Mouse (Mus musculus) heart, embryonic 16.5 days (tissue): ENCODE measurements around the gene Porcn. TPM values are rescaled to one million over a fixed set of nuclear protein-coding genes. Genes with fewer than 3 reads are reported as not detected.
A peak's percentile ranks its signal among the peaks of the same experiment; 100 is the strongest.

Source experiments
- ATAC-seq: fragments of 200-750 bp; cut with Nextera tagmentation; replicated peaks from 2 replicates; pipeline ENCODE4 v1.8.0; 2017; ENCODE audit warnings: moderate number of reproducible peaks; ENCODE audit not compliant: insufficient read depth, low FRiP score; ENCODE audit errors: extremely low read depth
- H3K27ac ChIP-seq: fragments of 300-500 bp; sonication (generic); 2 replicates; pipeline ENCODE4 v1.5.1; 2014; ENCODE audit warnings: mild to moderate bottlenecking, low read length, control low read depth, moderate library complexity
- H3K27me3 ChIP-seq: fragments of 300-500 bp; sonication (generic); 2 replicates; pipeline ENCODE4 v1.6.1; 2014; ENCODE audit warnings: low read length, mixed read lengths; ENCODE audit not compliant: control insufficient read depth, insufficient read depth
- H3K36me3 ChIP-seq: fragments of 300-500 bp; sonication (generic); 2 replicates; pipeline ENCODE4 v1.6.1; 2014; ENCODE audit not compliant: control insufficient read depth, insufficient read depth
- H3K4me1 ChIP-seq: fragments of 300-500 bp; sonication (generic); 2 replicates; pipeline ENCODE4 v1.6.1; 2014; ENCODE audit warnings: low read length, mixed read lengths; ENCODE audit not compliant: control insufficient read depth, insufficient read depth
- H3K4me2 ChIP-seq: fragments of 300-500 bp; sonication (generic); 2 replicates; pipeline ENCODE4 v1.6.1; 2014; ENCODE audit warnings: low read depth, mild to moderate bottlenecking, control low read depth, low read length
- H3K4me3 ChIP-seq: fragments of 300-500 bp; sonication (generic); 2 replicates; pipeline ENCODE4 v1.5.1; 2014; ENCODE audit warnings: mild to moderate bottlenecking, control low read depth, low read length
- H3K9ac ChIP-seq: fragments of 300-500 bp; sonication (generic); 2 replicates; pipeline ENCODE4 v1.6.1; 2014; ENCODE audit warnings: low read length, control low read depth
- H3K9me3 ChIP-seq: fragments of 300-500 bp; sonication (generic); replicated peaks from 2 replicates; pipeline ENCODE4 v1.6.1; 2016; ENCODE audit warnings: low read length; ENCODE audit not compliant: control insufficient read depth
- WGBS: fragments of 180-500 bp; shearing (Covaris S2); extraction: QIAGEN DNeasy Blood & Tissue Kit; methylation state at CpG from one replicate; pipeline ENCODE4 v1.1.7; 2014; 5-methylcytosine and 5-hydroxymethylcytosine counted together
- polyA plus RNA-seq: library from polyadenylated mRNA; unstranded; fragments of >200 nt; fragmentation: Nextera tagmentation; extraction: Ambion mirVana; gene quantifications from 2 replicates; pipeline ENCODE4 v1.2.1, GENCODE M21; 2015

The Porcn gene
- polyA plus RNA-seq, 1 experiment from 2014 or later = 4.3 TPM

DNA sequence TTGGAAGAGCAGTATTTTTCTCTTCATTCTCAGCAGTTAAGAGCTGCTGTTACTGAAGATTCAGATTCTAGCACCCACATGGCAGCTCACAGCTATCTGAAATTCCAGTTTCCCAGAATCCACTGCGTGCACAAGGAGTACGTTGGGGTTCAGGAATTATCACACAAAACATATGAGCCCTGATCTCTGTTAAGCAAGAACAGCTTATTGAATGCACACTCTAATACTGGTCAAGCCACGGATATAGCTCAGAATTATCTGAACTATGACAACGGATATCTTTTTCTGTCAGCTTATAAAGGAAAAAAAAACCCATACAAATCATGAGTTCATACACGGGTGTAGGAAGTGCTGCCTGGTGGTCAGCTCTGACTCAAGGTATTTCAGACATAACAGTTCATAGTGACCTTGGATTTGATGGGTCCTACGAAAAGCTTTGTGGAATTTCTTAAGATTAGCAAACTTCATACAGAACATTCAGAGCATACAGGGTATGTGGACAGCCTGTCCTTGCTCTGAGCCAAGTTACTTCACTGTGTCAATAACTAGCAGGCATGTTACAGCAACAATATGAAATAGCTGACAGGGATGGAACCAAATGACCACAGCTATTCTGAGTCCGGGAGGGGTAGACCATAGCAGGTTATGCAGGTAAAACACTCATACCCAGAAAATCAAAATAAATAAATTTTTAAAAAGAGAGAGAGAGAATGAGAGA lies 5.3 kb upstream of the Porcn start:
- WGBS = 65% methylated on average over 7 of the region's 7 CpGs

DNA sequence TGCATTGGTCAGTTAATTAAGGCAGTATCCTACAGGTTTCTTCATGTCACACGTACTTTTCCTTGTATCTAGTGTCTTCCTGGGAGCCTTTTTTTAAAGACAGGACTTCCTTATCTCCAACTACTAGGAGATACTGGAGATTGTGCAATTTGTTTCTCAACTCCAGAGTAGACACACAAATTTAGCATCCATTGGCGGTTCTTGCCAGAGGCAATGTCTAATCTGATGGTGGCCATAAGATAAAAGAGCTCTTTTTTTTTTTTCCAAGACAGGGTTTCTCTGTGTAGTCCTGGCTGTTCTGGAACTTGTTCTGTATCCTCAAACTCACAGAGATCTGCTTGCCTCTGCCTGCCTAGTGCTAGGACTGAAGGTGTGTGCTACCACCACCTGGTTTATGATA lies 3.4 kb upstream of the Porcn start:
- no peak overlapping the region for H3K4me3 ChIP-seq
- WGBS = 54% methylated on average over 2 of the region's 2 CpGs
- H3K4me1 ChIP-seq = 0 out of 2 replicates have a peak, but pooled peaks cover 2% of the 10 kb centered on the region
- no peak overlapping the region for H3K4me2 ChIP-seq
- H3K27me3 ChIP-seq = no peaks in the 10 kb centered on the region; the same call in 1 of the 2 replicates
- H3K9ac ChIP-seq = no peak overlapping the region
- H3K27ac ChIP-seq = no peak overlapping the region
- no peaks in the 10 kb centered on the region for H3K36me3 ChIP-seq
- H3K9me3 ChIP-seq = no peaks in the 10 kb centered on the region; the same call in 1 of the 2 replicates
- ATAC-seq = no peak

More for the DNA sequence above, 5.3 kb upstream of the Porcn start:
- no peak for ATAC-seq
- no peaks in the 10 kb centered on the region; the same call in 1 of the 2 replicates for H3K9me3 ChIP-seq
- H3K27ac ChIP-seq = no peak overlapping the region
- H3K4me1 ChIP-seq = 0 out of 2 replicates have a peak, but pooled peaks cover 2% of the 10 kb centered on the region
- no peaks in the 10 kb centered on the region for H3K36me3 ChIP-seq
- H3K4me3 ChIP-seq = no peak overlapping the region
- no peaks in the 10 kb centered on the region; the same call in 1 of the 2 replicates for H3K27me3 ChIP-seq
- H3K4me2 ChIP-seq = no peak overlapping the region
- H3K9ac ChIP-seq = no peak overlapping the region

DNA sequence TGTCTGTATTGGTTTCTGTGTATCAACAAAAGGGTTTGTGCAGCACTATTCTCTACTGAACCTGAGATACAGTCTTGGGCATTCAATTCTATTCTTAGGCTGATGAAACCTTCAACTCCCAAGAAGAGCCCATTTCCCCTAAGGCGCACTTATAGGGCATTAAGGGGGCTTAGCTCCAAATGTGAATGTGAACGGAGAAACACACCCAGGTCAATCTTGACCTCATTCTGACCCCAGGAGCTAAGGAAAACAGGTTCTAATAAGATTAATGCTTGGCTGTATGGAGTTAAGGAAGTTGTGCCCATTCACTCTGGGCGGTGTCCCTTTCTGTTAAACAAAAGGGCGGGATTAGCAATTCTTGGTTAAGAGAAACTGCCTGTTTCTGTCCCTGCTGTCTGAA lies 899 bp upstream of the Porcn start:
- Histone ChIP-seq H3K36me3 (no peaks in the 10 kb centered on the region), H3K4me1 (0 out of 2 replicates have a peak, but pooled peaks cover 2% of the 10 kb centered on the region), H3K4me3 (no peak overlapping the region), H3K9me3 (no peaks in the 10 kb centered on the region), H3K27ac (no peak overlapping the region), H3K27me3 (no peaks in the 10 kb centered on the region; the same call in 1 of the 2 replicates), H3K4me2 (peak overlapping the region; percentile 81; the same call in 1 of the 2 replicates), H3K9ac (no peak overlapping the region)
- ATAC-seq = no peak
- 26% methylated on average over 4 of the region's 4 CpGs for WGBS

DNA sequence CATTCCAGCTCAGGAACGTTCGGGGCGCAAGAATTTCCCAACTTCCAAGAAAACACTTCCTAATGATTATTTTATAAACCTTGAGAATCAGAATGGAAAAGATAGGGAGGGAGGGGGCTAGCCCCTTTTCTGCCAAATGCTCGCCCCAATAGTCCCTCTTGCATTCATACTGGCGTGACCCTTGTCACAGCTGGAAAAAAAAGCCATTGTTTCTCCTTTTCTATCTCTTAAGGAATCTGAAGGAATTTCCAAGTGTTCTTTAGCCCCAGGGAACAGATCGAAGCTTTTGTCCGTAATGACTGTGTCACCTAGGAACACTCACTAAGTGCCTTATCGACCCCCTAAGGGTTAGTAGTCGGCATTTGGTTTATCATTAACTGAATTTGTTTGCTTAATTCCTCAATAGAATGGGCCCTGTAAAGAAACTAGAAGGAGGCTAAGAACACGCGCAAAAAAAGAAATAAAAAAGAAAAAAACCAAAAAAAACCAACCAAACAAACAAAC lies 421 bp upstream of the Porcn start:
- no peak for ATAC-seq
- Histone ChIP-seq H3K27me3 (no peaks in the 10 kb centered on the region; the same call in 1 of the 2 replicates), H3K4me1 (0 out of 2 replicates have a peak, but pooled peaks cover 2% of the 10 kb centered on the region), H3K4me3 (peak overlapping the region; percentile 56), H3K9ac (peak overlapping the region; percentile 69), H3K4me2 (peak overlapping the region; percentile 81), H3K27ac (no peak overlapping the region), H3K9me3 (no peaks in the 10 kb centered on the region), H3K36me3 (no peaks in the 10 kb centered on the region)
- 13% methylated on average over 11 of the region's 11 CpGs for WGBS

DNA sequence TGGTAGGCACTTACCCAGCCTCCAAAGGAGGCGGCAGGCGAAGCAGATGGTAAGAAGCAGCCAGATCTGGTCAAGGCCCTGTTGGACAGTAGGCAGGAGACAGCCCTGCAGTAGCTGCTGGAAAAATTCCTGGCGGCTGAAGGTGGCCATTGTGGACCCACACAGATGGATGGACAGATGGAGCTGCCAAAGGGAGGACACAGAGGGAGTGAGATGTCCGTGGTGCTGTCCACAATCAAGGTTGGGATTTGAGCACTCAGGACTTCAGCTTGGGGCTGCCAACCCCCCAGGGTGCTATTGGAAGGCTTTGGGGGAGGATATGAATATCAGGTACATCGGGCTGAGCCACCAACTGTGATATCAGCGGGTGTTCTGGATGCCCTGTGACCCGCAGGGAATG lies 774 bp downstream of the Porcn start:
- H3K9me3 ChIP-seq = no peaks in the 10 kb centered on the region
- 0 out of 2 replicates have a peak, but pooled peaks cover 2% of the 10 kb centered on the region for H3K4me1 ChIP-seq
- H3K4me3 ChIP-seq = no peak overlapping the region; the same call in 1 of the 2 replicates
- H3K27me3 ChIP-seq = no peaks in the 10 kb centered on the region; the same call in 1 of the 2 replicates
- H3K4me2 ChIP-seq = peak overlapping the region; percentile 81
- 40% methylated on average over 7 of the region's 7 CpGs for WGBS
- H3K36me3 ChIP-seq = no peaks in the 10 kb centered on the region
- ATAC-seq = no peak
- no peak overlapping the region for H3K27ac ChIP-seq
- no peak overlapping the region for H3K9ac ChIP-seq

DNA sequence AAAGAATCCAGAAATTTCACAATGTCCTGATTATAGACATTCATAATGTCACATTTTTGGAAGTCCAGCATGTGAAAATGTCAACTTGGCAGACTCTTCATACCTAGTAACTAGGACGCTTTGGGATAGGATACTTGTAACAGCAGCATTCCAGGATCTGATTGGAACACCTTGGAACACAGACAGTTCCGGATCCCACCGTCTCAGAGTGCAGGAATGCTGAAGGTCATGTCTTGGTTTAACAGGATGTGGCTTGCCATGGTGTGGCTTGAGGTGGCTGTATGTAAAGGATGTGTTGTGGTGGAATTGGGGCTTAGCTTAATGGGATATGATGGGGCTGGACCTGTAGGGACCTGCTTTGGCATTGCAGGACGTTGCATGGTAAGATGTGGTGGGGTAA lies 1.2 kb downstream of the Porcn start:
- no peak overlapping the region for H3K27ac ChIP-seq
- H3K9me3 ChIP-seq = no peaks in the 10 kb centered on the region
- 0 out of 2 replicates have a peak, but pooled peaks cover 2% of the 10 kb centered on the region for H3K4me1 ChIP-seq
- H3K4me3 ChIP-seq = no peak overlapping the region
- ATAC-seq = no peak
- H3K9ac ChIP-seq = no peak overlapping the region
- no peak overlapping the region for H3K4me2 ChIP-seq
- no peaks in the 10 kb centered on the region; the same call in 1 of the 2 replicates for H3K27me3 ChIP-seq
- WGBS = 56% methylated on average over 4 of the region's 4 CpGs
- no peaks in the 10 kb centered on the region for H3K36me3 ChIP-seq

DNA sequence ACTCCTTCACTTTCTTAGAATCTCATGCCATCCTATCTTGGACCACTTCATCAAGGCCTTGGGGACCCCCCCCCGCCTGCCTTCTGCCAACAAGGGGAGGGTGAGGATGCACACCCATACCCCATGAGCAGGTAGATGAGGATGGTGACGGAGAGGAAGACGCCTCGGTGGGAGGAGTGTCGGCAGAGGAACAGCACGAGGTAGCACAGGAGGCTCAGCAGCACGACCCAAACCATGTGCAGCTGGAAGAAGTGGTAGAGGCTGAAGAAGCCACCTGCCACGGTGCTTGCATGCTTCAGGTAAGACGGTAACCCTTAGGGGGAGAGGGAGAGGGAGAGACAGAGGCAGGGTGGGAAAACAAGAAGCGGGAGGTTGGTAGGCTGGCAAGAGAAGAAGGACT lies 2.2 kb downstream of the Porcn start:
- no peak for ATAC-seq
- no peak overlapping the region for H3K9ac ChIP-seq
- no peak overlapping the region for H3K27ac ChIP-seq
- no peaks in the 10 kb centered on the region for H3K36me3 ChIP-seq
- no peak overlapping the region for H3K4me2 ChIP-seq
- no peaks in the 10 kb centered on the region for H3K9me3 ChIP-seq
- H3K4me1 ChIP-seq = 0 out of 2 replicates have a peak, but pooled peaks cover 2% of the 10 kb centered on the region
- H3K4me3 ChIP-seq = no peak overlapping the region
- 65% methylated on average over 10 of the region's 10 CpGs for WGBS
- H3K27me3 ChIP-seq = no peaks in the 10 kb centered on the region; the same call in 1 of the 2 replicates

DNA sequence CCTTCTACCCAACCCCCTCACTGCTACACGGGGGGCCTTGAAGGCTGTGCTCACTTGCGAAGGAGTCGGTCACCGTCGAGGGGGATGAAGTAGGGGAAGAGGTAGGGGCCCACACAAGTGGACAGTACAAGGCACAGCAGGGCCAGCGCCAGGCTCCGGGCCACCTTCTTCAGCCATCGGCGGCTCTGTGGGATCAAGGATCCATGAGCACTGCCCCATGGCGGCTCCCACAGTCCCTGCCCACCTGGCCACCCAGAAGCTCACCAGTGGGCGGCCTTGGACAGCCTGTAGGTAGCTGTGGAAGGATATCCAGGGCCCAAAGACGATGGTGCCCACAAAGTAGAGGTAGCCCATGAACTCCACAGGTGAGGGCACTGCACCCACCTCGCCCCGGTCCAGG lies 3.2 kb downstream of the Porcn start:
- Histone ChIP-seq H3K4me2 (no peak overlapping the region), H3K4me3 (no peak overlapping the region), H3K27me3 (no peaks in the 10 kb centered on the region; the same call in 1 of the 2 replicates), H3K9me3 (no peaks in the 10 kb centered on the region), H3K9ac (no peak overlapping the region), H3K36me3 (no peaks in the 10 kb centered on the region), H3K27ac (no peak overlapping the region), H3K4me1 (0 out of 2 replicates have a peak, but pooled peaks cover 2% of the 10 kb centered on the region)
- 82% methylated on average over 14 of the region's 14 CpGs for WGBS
- ATAC-seq = no peak

DNA sequence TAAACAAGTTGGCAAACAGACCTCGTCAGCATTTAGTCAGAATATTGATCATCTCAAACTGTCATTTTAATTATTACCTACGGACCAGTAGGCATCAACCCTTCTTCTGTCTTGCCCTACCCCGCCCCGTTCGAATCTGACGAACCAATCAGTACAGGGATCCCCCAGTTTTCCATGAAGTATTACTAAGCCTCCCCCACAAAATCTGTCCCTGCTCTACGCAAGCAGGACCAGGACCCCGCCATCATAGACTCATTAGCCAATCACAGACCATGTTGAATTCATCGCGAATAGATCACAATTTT lies 13.0 kb downstream of the Porcn start, which contains the start of gene Ebp:
TSS of gene Ebp (minus strand) at position 94 of the 305 bp plus-strand sequence.
- peak within 1 kb of the TSS; percentile 76 for H3K9ac ChIP-seq
- ATAC-seq = no peak
- H3K4me1 ChIP-seq = no peaks in the 10 kb centered on the region
- H3K36me3 ChIP-seq = no peaks in the 10 kb centered on the region
- H3K27ac ChIP-seq = peak within 1 kb of the TSS; percentile 61
- peak within 1 kb of the TSS; percentile 61 for H3K4me3 ChIP-seq
- no peaks in the 10 kb centered on the region for H3K27me3 ChIP-seq
- WGBS = 12% methylated on average over 10 of the region's 10 CpGs
- H3K9me3 ChIP-seq = no peaks in the 10 kb centered on the region
- peak within 1 kb of the TSS; percentile 77 for H3K4me2 ChIP-seq
